Mouse (Mus musculus) gastrocnemius, postnatal 4 days (tissue): ENCODE measurements at regions not wholly inside any gene's neighbourhood (a gene's known extent, or its start where the extent isn't known, plus 50 kb on each side); places are given as distances from the start of the nearest gene placed in this dataset.

ENCODE experiments used
- DNase-seq, 2 experiments: peaks; one replicate each; pipeline ENCODE4 v3.0.0; 2021 to 2022; ENCODE audit warnings: low spot score in 2 of 2, mixed read lengths in 2 of 2

DNA sequence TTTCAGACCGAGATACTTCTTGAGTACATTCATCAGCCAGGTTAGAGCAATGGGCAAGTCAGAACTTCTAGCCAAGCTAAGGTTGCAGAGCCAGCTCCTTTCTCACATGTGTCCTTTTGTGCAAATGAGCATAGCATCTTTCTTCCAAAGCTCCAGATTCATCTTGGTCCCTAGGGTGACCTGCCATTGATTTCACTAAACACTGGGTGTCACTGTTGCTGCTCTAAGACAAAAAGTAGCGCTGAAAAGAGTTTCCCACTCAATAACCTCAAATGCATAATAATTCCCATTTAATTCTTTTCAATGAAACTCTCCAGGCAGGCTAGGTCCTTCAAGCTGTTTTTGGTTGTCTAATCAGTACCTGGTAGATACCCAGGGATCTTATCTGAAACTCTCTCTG is 688.6 kb upstream of the BB014433 start:
- no peak for DNase-seq

DNA sequence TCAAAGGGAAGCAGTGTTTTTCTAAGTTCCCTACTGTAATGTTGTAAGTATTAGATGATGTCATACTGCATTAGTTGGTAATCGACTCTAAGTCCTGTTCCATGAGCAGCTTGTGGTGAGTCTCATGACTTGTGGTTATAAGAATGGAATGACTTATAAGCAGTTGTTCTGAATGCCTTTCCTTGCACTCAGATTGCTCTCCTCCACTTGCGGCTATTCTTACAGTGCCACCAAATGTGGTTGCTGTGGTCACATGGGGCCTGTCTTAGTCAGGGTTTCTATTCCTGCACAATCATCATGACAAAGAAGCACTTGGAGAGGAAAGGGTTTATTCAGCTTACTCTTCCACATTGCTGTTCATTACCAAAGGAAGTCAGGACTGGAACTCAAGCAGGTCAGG is 685.4 kb upstream of the BB014433 start:
- DNase-seq, result no peak

DNA sequence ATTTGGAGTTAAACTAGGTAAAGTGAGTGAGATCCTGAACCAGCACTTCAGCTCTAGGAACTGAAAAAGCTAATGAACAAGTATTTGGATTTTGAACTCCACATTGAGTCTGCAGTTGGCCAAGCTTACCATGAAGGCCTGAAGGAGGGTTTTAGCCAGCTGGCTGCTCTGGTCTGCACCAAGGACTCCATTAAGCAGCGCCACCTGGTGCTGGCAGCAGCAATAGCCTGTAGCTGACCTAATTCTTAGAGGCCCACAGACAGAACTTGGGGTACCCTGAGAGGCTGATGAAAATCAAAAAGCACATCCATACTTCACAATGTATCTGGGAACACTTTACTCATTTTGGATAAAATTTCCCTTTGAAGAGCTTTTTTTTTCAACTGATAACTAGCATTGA is 683.2 kb upstream of the BB014433 start:
- DNase-seq, result peak in 1 of 2 experiments; percentile 33

DNA sequence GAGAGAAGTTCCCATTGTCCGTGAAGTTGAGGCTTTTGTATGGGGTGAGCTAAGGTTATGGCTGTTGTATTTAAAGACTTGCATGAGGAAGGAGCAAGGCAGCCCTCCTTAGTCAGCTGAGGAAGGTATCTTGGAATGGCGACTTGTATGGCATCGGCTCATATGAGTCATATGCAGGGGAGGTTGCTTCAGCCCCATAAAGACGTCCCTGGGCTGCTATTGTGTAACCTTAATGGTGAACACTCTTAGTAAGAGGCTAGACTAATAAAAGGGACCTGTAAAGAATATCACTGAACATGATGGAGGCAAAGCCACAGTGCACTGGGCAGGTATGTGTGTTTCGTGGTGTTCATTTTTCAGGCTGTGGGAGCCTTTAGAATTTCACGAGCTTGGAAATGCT is 680.4 kb upstream of the BB014433 start:
- no peak for DNase-seq
